Mouse (Mus musculus): ENCODE measurements around the gene Svs5. TPM values are rescaled to one million over a fixed set of nuclear protein-coding genes. Genes with fewer than 3 reads are reported as not detected.

Svs5 gene
- polyA plus RNA-seq, 1 experiment from 2014 or later: not detected

- H3K4me3 ChIP-seq: no peak overlapping the region
- WGBS: 90% methylated on average over 5 of the region's 5 CpGs
- no peaks in the 10 kb centered on the region for H3K9me3 ChIP-seq
- no peaks in the 10 kb centered on the region for H3K36me3 ChIP-seq (replicated peaks)
- no peak for DNase-seq (ENCODE audit: low spot score)
- H3K4me1 ChIP-seq: 0 out of 2 replicates have a peak, but pooled peaks cover 7% of the 10 kb centered on the region
- peaks cover 16% of the 10 kb centered on the region for H3K27me3 ChIP-seq (replicated peaks; ENCODE audit: low read depth, poor library complexity, severe bottlenecking)
- no peak overlapping the region for H3K27ac ChIP-seq (replicated peaks)
Measured at GRCm38 (mm10) chr2:164359031-164359430, 26.5 kb downstream of the Svs5 start.

DNA sequence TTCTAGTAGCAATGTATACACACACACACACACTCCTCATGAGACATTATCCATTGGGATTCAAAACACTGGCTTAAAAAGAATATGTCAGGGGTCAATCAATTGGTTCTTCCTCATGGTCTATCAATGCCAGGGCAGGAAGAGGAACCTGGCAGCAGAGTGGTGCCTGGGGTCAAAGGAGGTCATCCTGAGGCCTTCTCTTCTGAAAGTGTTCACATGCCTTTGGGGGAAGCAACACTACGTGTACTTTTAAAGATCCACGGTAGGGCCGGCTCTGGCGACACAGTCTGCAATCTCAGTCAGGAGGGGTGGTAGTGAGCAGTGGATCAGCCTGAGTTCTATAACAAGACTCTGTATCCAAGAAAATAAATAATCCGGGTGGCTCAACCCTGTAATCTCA is 27.1 kb downstream of the Svs5 start:
- Histone ChIP-seq H3K9me3 (no peaks in the 10 kb centered on the region), H3K4me3 (no peak overlapping the region)
- 70% methylated on average over 5 of the region's 5 CpGs for WGBS

DNA sequence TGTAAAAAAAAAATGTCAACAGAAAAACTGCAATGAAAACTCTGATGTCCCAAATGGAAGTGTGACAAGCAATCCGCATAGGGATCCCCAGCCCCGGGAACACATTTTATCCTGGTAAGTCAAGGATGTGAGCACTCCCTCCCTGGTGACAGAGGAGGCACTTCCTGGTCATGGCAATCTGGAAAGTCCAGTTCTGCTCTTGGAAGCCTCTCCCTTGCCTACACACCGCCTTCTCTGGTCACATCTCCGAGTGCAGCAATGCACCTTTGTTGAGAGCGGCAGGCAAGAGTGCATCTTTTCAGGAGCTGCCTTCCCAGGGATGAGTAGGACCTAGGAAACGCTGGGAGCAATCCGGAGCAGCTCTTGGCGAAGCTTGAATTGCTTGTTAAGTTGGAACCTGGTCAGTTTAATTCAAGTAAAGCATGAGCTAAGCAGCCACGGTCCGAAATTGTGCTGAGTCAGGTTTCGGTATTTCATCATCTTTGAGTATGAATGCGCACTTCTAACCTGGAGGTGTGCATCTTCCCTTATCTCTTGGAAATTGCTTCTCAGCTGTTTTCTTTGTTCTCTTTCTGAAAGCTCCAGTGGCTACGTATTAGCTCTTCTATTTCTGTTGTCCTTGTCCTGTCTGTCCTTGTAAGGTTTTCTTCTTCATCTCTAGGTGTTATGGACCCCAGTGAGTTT is 28.6 kb downstream of the Svs5 start:
- Histone ChIP-seq H3K9me3 (no peaks in the 10 kb centered on the region), H3K36me3 (replicated peaks) (no peaks in the 10 kb centered on the region), H3K4me3 (no peak overlapping the region), H3K4me1 (0 out of 2 replicates have a peak, but pooled peaks cover 7% of the 10 kb centered on the region), H3K27ac (replicated peaks) (no peak overlapping the region), H3K27me3 (replicated peaks; ENCODE audit: low read depth, poor library complexity, severe bottlenecking) (peaks cover 16% of the 10 kb centered on the region)
- DNase-seq (ENCODE audit: low spot score): no peak
- WGBS: 39% methylated on average over 13 of the region's 13 CpGs

More for the DNA sequence above, 27.1 kb downstream of the Svs5 start:
- H3K4me1 ChIP-seq: 0 out of 2 replicates have a peak, but pooled peaks cover 7% of the 10 kb centered on the region
- H3K27me3 ChIP-seq (replicated peaks; ENCODE audit: low read depth, poor library complexity, severe bottlenecking): peaks cover 16% of the 10 kb centered on the region
- no peak for DNase-seq (ENCODE audit: low spot score)
- no peak overlapping the region for H3K27ac ChIP-seq (replicated peaks)
- no peaks in the 10 kb centered on the region for H3K36me3 ChIP-seq (replicated peaks)

- DNase-seq (ENCODE audit: low spot score): no peak
- Histone ChIP-seq H3K36me3 (replicated peaks) (no peaks in the 10 kb centered on the region), H3K4me1 (no peaks in the 10 kb centered on the region), H3K27me3 (replicated peaks; ENCODE audit: low read depth, poor library complexity, severe bottlenecking) (peaks cover 10% of the 10 kb centered on the region), H3K9me3 (no peaks in the 10 kb centered on the region), H3K4me3 (no peak overlapping the region), H3K27ac (replicated peaks) (no peak overlapping the region)
- WGBS: 71% methylated on average over 3 of the region's 3 CpGs
Measured at GRCm38 (mm10) chr2:164366947-164367346, 34.4 kb downstream of the Svs5 start.

DNA sequence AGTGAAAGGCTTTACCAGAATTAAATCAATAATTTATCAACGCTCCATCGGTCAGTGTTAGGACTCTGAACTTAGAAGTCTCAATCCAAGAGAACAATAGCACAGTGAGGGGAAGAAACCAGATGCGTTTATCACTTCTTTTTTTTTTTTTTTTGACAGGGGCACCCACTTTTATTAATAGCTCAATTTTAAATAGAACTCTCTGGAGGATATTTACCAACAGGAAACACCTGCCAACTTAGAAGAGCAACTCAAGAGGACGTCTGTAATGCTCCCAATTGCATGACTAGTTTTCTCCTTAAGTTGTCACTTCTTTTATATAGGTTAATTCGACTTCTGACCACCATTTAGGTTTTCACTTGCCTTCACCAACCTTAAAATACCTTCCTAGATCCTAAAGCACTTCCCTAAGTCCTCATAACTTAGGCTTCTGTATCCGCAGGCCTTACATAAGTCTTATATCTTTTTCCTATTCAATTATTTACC is 36.1 kb downstream of the Svs5 start:
- H3K9me3 ChIP-seq: no peaks in the 10 kb centered on the region
- 86% methylated on average over 6 of the region's 6 CpGs for WGBS
- no peaks in the 10 kb centered on the region for H3K36me3 ChIP-seq (replicated peaks)

GRCm38 (mm10) chr2:164371371-164371770 is 38.8 kb downstream of the Svs5 start:
- no peaks in the 10 kb centered on the region for H3K9me3 ChIP-seq
- H3K4me1 ChIP-seq: no peaks in the 10 kb centered on the region
- no peaks in the 10 kb centered on the region for H3K36me3 ChIP-seq (replicated peaks)
- no peak overlapping the region for H3K27ac ChIP-seq (replicated peaks)
- no peaks in the 10 kb centered on the region for H3K27me3 ChIP-seq (replicated peaks; ENCODE audit: low read depth, poor library complexity, severe bottlenecking)
- no peak overlapping the region for H3K4me3 ChIP-seq
- DNase-seq (ENCODE audit: low spot score): no peak
- WGBS: 86% methylated on average over 3 of the region's 3 CpGs

More for the DNA sequence above, 36.1 kb downstream of the Svs5 start:
- Histone ChIP-seq H3K4me3 (no peak overlapping the region), H3K27ac (replicated peaks) (no peak overlapping the region), H3K27me3 (replicated peaks; ENCODE audit: low read depth, poor library complexity, severe bottlenecking) (no peaks in the 10 kb centered on the region), H3K4me1 (no peaks in the 10 kb centered on the region)
- DNase-seq (ENCODE audit: low spot score): no peak

- H3K27me3 ChIP-seq (replicated peaks; ENCODE audit: low read depth, poor library complexity, severe bottlenecking): no peaks in the 10 kb centered on the region
- no peaks in the 10 kb centered on the region for H3K36me3 ChIP-seq (replicated peaks)
- H3K9me3 ChIP-seq: no peaks in the 10 kb centered on the region
- DNase-seq (ENCODE audit: low spot score): no peak
- H3K4me1 ChIP-seq: no peaks in the 10 kb centered on the region
- H3K27ac ChIP-seq (replicated peaks): no peak overlapping the region
- WGBS: 35% methylated on average over 3 of the region's 3 CpGs
- no peak overlapping the region for H3K4me3 ChIP-seq
Measured at GRCm38 (mm10) chr2:164372408-164373053, 40.0 kb downstream of the Svs5 start.

- 71% methylated on average over 4 of the region's 4 CpGs for WGBS
- DNase-seq (ENCODE audit: low spot score): no peak
Measured at GRCm38 (mm10) chr2:164373187-164373586, 40.6 kb downstream of the Svs5 start.

GRCm38 (mm10) chr2:164377478-164378426 is 45.2 kb downstream of the Svs5 start:
- Histone ChIP-seq H3K27ac (replicated peaks) (no peak overlapping the region), H3K36me3 (replicated peaks) (no peaks in the 10 kb centered on the region), H3K4me1 (no peaks in the 10 kb centered on the region), H3K27me3 (replicated peaks; ENCODE audit: low read depth, poor library complexity, severe bottlenecking) (no peaks in the 10 kb centered on the region), H3K9me3 (no peaks in the 10 kb centered on the region), H3K4me3 (no peak overlapping the region)
- no peak for DNase-seq (ENCODE audit: low spot score)
- WGBS: 88% methylated on average over 15 of the region's 15 CpGs

More at GRCm38 (mm10) chr2:164373187-164373586, 40.6 kb downstream of the Svs5 start:
- Histone ChIP-seq H3K9me3 (no peaks in the 10 kb centered on the region), H3K27ac (replicated peaks) (no peak overlapping the region), H3K27me3 (replicated peaks; ENCODE audit: low read depth, poor library complexity, severe bottlenecking) (no peaks in the 10 kb centered on the region), H3K36me3 (replicated peaks) (no peaks in the 10 kb centered on the region), H3K4me3 (no peak overlapping the region), H3K4me1 (no peaks in the 10 kb centered on the region)

DNA sequence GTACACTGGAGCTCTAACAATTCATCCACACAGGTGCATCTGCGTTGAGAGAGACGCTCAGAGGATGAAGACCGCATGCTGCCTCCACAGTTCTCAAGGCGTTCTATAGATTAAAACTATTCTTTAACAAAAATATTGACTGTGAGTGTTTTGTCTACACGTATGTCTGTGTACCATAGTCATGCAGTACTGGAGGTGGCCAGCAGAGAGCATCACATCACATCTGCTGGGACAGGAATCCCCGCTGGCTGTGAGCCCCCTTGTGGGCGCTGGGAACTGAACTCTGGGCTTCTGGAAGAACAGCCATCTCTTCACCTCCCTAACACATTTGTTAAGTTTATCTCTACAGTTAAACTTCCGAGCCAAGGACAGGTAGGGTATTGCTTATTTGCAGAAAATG is 49.2 kb downstream of the Svs5 start:
- 78% methylated on average over 8 of the region's 8 CpGs for WGBS
- Histone ChIP-seq H3K27me3 (replicated peaks; ENCODE audit: low read depth, poor library complexity, severe bottlenecking) (peaks cover 8% of the 10 kb centered on the region; the same call in 1 of the 2 replicates), H3K4me3 (no peak overlapping the region), H3K4me1 (peaks cover 11% of the 10 kb centered on the region), H3K9me3 (no peaks in the 10 kb centered on the region), H3K27ac (replicated peaks) (no peak overlapping the region), H3K36me3 (replicated peaks) (no peaks in the 10 kb centered on the region)
- DNase-seq (ENCODE audit: low spot score): no peak

GRCm38 (mm10) chr2:164382971-164383370 is 50.4 kb downstream of the Svs5 start:
- 84% methylated on average over 3 of the region's 3 CpGs for WGBS

More at GRCm38 (mm10) chr2:164382971-164383370, 50.4 kb downstream of the Svs5 start:
- H3K4me1 ChIP-seq: peaks cover 16% of the 10 kb centered on the region
- no peaks in the 10 kb centered on the region for H3K36me3 ChIP-seq (replicated peaks)
- H3K9me3 ChIP-seq: no peaks in the 10 kb centered on the region
- no peak for DNase-seq (ENCODE audit: low spot score)
- no peak overlapping the region for H3K27ac ChIP-seq (replicated peaks)
- H3K27me3 ChIP-seq (replicated peaks; ENCODE audit: low read depth, poor library complexity, severe bottlenecking): peaks cover 20% of the 10 kb centered on the region
- no peak overlapping the region for H3K4me3 ChIP-seq

All from embryonic facial prominence, embryonic 10.5 days (tissue).